Mouse (Mus musculus): Measurements from ENCODE around the gene Kif12.
A peak's percentile ranks its signal among the peaks of the same experiment; 100 is the strongest.

Gene Kif12

GRCm38 (mm10) chr4:63171969-63172685 lies at the start of gene Kif12:
Gene Kif12 (minus strand): TSS chr4:63172131.
- DNase-seq (ENCODE audit: low spot score) = peak; percentile 64

DNA sequence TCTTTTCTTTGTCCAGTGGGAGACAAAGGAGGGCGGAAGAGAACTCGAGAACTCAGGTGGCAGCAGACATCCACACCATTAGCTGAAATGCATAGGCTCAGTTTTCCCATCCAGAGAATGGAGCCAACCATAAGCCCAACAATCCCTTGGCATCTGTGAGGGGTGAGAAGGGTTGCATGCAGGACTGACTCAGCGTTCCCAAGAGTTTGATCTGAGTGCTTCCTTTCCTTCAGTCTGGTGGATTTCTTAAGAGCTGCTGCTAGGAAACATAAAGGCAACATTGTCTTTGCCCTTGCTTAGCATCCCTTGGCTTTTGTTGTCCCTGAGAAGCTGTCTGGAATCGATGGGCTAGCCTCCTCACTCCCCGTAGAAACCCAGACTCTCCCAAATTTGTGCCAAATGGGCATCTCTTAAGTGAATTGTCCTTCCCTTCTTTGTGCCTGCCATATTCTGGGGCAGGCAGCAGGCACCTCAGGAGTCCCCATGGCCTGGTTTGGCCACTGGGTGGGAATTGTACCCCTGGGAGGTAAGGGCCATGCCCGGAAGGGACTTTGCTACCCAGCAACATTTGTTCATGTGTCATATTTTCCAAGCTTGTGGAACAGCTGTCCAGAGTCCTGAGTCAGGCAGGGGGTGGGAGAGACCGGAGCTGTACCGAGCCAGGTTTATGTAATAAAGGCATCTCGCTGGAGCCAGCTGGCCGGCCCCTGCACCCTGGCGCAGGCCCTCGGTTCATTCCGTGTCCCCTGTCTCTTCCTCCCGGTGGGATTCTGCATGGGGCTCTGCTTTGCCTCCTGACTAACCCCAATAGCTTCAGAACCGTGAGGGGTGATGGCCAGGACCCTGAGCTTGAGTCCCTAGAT lies 49.4 kb upstream of the Kif12 start:
- DNase-seq (ENCODE audit: low spot score) = no peak

GRCm38 (mm10) chr4:63219635-63220034 lies 47.7 kb upstream of the Kif12 start:
- DNase-seq (ENCODE audit: low spot score) = no peak

DNA sequence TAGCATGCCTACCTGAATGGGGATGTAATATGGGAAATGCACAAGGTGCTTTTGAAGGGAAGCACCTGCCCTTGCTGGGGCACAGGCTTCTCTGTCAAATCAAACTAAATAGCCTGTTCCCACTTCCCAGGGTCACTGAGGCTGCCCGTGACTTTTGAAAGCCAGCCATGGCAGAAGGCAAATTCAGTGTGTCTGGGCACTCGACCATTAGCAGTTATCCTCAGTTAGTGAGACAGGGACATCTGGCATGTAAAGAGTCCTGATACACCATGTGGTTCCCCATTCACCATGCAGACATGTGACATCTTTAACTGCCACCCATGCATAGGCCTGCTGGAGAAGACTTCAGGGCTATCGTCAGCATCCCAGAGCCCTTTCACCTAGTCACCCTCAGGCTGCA lies 47.1 kb upstream of the Kif12 start:
- no peak for DNase-seq (ENCODE audit: low spot score)

DNA sequence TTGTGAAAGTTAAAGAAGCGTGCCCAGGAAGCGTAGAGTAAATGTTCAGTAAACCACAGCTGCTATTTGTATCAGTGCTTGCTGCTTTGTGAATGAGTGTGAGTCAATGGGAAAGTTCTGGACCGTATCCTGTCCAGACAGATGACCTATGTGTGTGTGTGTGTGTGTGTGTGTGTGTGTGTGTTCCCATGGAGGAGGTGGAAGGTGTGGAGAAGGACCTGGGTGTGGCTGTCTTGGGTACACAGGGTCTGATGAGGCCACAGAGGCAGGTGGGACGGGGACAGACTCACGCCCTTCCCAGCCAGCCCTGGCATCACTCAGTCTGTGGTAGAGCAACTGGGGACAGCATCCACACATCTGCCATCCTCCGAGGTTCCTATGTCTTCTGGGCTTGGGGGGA lies 45.6 kb upstream of the Kif12 start:
- no peak for DNase-seq (ENCODE audit: low spot score)

DNA sequence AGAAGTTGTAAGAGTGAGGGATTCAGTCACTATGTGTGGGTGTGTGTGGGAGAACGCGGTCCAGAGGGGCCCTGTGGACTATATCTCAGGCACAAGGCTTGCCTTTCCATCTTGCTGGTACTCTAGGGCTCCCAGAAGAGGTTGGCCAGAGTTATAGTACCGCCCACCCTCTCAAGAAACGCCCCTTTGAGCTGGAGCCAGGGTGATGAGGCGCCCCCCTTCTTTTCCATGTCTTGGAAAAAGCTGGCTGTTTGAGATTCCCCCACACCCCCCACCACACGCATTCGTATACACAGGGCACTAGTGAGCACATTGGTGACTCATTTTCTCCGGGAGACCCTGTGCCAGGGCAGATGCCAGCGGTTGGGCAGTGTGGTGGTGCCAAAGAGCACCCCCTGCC lies 44.6 kb upstream of the Kif12 start:
- DNase-seq (ENCODE audit: low spot score) = no peak

DNA sequence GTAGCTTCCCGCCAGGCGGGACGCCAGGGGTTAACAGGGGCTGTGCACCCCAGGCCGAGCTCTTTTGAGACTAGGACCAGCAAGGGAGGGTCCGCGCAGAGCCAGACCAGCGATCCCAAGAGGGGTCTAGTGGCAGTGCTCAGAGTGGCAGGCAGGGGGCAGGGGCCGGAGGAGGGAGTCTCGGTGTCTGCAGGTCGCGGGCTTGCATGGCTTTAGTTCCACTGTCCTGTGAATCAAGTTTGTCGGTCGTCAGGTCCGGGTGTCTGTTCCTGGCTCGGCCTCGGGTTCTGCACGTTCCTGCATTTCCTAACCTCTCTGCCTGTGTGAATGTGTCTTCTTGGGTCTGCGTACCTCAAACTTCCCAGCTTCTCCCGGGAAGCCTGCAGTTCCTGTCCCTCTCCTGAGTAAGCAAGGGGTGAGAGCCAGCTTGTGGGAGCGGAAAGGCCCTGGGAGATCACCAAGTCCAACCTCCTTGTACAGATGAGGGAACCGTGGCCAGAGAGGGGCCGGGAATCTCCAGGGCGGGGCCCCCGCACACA lies 44.1 kb upstream of the Kif12 start:
- DNase-seq (ENCODE audit: low spot score) = peak; percentile 79

GRCm38 (mm10) chr4:63215185-63215992 lies 43.5 kb upstream of the Kif12 start:
- DNase-seq (ENCODE audit: low spot score) = peak; percentile 77

DNA sequence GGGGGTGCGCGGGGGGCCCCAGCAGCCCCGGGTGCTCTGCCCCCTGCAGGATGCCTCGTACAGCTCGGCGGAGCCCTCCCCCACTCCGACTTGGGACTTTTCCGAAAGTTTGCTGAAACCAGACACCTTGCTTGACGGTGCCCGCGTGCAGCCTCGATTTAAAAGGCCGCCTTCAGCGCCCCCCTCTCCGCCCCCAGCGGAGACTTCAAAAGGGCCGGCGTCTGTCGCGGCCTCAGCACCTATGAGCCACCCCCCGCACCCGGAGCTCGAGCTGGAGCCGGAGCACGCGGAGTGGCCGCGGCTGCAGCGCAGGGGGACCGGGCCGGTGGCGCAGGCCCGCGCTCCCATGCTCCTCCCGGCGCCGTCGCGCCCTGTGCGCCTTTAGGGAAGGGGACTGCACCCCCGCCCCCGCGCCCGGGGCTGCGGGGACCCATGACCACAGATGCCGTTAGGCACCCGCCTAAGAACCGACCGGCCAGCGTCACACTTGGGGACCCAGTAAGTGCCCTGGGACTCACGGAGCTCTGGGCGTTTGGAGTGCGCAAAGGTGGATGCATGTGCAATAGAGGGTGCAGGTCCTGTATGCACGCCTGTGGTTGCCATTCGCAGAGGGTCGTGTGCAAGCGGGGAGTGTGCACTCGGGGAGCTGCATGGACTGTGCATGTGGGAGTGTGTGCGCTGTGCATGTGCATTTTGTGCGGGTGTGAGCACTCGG lies 42.1 kb upstream of the Kif12 start, which contains the start of gene Col27a1:
Gene Col27a1, plus strand, starts transcription at position 98 of the 715 bp plus-strand sequence.
- peak; percentile 69 for DNase-seq (ENCODE audit: low spot score)

DNA sequence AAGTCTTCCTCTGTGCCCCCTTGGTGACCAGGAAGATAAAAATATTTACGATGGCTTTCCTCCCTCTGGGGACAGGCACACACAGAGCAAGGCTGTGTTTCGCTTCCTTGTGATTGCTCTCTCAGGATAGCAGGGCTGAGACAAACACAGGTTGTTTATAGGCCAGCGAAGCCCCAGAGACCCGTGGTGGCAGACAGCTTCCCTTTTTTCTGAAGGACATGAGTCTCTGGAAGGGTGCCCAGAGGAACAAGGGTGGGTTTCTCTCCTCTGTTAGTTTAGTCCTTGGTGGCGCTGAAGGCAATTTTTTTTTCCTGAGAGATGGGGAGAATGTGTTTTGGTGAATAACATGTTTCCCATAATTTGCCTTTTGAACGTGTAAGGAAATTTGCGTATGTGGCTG lies 33.7 kb upstream of the Kif12 start:
- DNase-seq (ENCODE audit: low spot score) = no peak

- DNase-seq (ENCODE audit: low spot score) = no peak
Measured at GRCm38 (mm10) chr4:63203874-63204273, 31.9 kb upstream of the Kif12 start.

DNA sequence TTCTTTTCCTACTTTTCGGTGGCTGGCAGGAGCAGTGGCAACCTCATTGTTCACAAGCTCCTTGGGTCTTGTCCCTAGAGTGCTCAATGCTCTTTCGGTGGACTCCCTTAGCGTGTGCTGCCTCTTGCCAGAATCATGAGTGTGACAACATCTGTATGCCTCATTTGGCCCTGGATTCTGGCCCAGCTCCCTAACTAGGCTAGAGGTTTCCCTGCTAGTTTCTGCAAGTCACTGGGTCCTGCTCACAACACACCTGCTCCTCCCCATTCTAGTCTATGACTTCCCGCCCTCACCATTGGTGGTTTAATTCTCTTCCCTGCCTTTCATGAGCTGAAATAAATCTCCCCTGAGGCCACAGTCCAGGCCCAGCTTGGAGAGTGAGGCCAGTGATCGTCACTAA lies 27.4 kb upstream of the Kif12 start:
- no peak for DNase-seq (ENCODE audit: low spot score)

DNA sequence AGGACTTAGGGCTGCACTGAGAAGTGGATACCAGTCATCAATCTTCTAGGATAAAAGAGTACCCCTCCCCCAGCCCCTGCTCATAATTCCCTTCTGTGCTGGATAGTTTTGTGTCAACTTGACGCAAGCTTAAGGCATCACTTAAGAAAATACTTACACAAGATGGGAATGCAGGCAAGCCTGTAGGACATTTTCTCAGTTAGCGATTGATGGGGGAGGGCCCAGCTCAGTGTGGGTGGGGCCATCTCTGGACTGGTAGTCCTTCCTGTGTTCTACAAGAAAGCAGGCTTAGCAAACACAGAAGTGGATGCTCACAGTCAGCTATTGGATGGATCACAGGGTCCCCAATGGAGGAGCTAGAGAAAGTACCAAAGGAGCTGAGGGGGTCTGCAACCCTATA lies 22.4 kb upstream of the Kif12 start:
- no peak for DNase-seq (ENCODE audit: low spot score)

DNA sequence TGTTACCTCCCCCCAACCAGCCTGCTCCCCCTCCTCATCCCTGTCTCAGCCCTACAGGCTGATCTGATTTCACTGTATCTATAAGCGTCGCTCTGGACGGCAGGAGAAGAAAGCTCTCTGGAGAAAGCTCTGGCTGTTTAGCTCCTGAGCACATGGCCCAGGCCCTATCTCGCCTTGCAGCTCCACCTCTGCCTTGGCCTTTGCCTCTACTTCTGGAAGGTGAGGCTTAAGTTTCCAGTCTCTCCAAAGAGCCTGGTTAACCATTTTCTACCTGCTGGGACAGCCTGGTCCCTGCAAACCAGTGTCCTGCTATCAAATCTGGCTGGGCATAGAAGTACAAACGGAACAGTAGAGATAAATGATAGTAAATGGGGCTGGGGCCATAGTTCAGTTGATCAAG lies 19.7 kb upstream of the Kif12 start:
- peak; percentile 50 for DNase-seq (ENCODE audit: low spot score)

DNA sequence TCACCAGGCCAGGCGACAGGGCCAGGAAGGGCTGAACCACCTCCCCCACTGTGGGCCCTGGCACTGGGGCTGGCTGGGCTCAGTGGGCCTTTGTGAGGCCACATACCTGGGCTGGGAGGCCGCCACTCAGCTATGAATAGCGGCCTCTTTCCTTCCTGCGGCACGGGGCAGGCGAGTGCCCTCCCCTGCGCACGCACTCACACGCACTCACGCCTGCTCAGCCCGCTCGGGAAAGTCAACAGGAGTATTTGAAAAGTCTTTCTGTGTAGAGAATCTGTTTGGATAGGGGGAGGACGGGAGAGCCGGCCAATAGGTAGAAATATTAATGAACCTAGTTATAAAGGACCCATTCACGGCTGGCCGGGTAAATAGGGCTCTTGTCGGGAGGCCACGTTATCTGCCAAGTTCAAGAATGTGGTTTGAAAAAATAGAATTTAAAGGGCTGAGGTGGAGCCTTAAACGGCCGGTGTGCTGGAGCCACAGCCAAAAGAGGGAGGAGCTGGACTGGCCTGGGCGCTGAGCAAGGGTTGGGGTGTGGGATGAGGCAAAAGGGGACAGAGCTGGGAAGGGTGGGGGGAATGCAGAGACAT lies 14.4 kb upstream of the Kif12 start:
- no peak for DNase-seq (ENCODE audit: low spot score)

DNA sequence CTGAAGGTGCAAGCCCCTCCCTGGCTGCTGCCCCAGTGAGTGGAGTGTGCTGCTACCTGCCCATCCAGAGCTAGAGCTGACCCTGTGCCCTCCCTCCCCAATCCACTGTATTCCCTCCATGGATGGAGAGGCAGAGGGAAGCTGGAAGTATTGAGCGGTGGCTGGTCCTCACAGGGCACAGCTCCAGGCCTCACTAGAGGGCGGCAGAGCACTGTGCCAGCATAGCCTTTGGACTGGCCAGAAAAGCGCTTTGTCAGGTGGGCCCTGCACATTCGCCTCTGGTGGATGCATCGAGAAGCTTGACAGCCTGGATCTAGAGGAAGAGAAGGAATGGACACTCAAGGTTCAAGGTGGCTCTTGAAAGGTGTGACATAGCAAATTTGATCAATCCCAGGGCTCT lies 9.6 kb upstream of the Kif12 start:
- DNase-seq (ENCODE audit: low spot score) = peak; percentile 49

DNA sequence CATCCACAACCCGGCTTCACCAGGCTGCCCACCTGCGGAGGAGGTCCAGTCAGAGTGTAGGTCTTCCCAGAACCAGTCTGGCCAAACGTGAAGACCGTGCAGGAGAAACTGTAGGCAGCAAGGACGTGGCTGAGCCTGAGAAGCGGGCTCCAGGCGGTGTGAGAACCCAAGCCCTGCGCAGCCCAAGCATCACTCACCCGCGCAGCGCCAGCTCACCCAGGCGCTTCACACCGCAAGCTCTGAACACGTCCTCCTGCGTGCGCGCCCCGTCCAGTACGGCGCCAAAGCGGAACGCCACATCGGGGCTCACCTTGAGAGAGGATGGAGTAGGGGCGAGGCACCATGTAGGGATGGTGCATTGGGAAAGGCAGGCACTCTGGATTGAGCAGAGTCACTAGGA lies 809 bp downstream of the Kif12 start:
- DNase-seq (ENCODE audit: low spot score) = no peak

DNA sequence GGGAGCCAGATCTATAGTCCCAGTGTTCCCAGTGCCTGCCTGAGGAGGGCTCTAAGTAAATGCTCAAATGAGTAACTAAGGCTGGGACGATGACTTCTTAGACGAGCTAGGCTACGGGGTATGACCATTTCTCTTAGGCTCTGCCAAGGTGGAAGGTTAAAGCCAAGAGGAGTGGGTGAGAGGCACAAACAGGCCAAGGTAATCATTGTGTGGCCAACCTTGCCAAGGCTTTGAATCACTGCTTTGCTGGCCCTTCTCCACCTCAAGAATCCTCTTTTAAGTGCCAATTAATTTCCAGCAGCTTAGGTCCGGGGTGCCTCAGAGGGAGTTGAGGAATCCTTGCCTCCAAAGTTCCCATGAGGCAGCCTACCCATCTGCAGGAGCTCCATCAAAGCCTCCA lies 1.9 kb downstream of the Kif12 start:
- DNase-seq (ENCODE audit: low spot score) = no peak

- DNase-seq (ENCODE audit: low spot score) = no peak
Measured at GRCm38 (mm10) chr4:63166323-63166722, 5.6 kb downstream of the Kif12 start.

DNA sequence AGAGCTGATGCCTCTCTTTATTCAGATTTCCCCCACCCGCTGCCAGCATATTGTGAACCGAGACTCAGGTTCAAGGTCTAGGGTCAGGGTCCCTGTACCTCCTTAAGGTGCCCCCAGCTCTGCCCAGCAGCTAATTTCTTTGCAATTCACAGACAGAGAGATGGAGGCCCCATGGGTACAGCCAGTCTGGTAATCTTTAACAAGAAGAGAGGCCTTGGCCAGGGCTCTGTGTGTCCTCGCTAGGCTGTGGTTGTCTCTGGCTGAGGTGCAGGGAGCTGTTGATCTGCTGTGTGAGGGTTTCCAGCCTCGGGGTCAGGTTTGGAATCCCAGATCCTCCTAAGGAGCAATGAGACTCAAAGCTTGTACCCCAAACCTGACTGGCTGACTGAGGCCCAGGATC lies 6.3 kb downstream of the Kif12 start:
- no peak for DNase-seq (ENCODE audit: low spot score)

- peak; percentile 86 for DNase-seq (ENCODE audit: low spot score)
Measured at GRCm38 (mm10) chr4:63158961-63159592, 12.9 kb downstream of the Kif12 start.
